Comparison of ENCODE assay signal across 19 mouse cellular contexts in genomic region chr13:101153760-101154159, GRCm38 (mm10).
"Had no signal": no experiment of that assay in that cellular context is flagged by ENCODE, and none has a peak within 500 bp of the region (broad histone marks: within the 10 kb centered on the region; RNA-seq: fewer than 3 reads in every experiment).

No protein-coding gene starts in this region.

- DNase-seq: lung, adult 2 months; lung, postnatal 14 days; lung, postnatal 36 days; midbrain, embryonic 14.5 days; right cerebral cortex, postnatal 14 days; thymus, adult 2 months; thymus, postnatal 25 days; thymus, postnatal 4 days had no signal

- H3K9me3 ChIP-seq: lung, embryonic 15.5 days; megakaryocyte, embryonic 14.5 days; midbrain, embryonic 12.5 days; neural tube, embryonic 13.5 days; neural tube, embryonic 15.5 days; stomach, embryonic 15.5 days had no signal

- H3K4me2 ChIP-seq: lung, embryonic 15.5 days; midbrain, embryonic 12.5 days; neural tube, embryonic 13.5 days; neural tube, embryonic 15.5 days; stomach, embryonic 15.5 days had no signal

- H3K9ac ChIP-seq: lung, embryonic 15.5 days; midbrain, embryonic 12.5 days; neural tube, embryonic 13.5 days; neural tube, embryonic 15.5 days; stomach, embryonic 15.5 days had no signal

- H3K4me3 ChIP-seq: lung, embryonic 15.5 days; megakaryocyte, embryonic 14.5 days; midbrain, embryonic 12.5 days; myocyte; neural tube, embryonic 13.5 days; neural tube, embryonic 15.5 days; stomach, embryonic 15.5 days had no signal

- H3K4me1 ChIP-seq: lung, embryonic 15.5 days; megakaryocyte, embryonic 14.5 days; midbrain, embryonic 12.5 days; neural tube, embryonic 13.5 days; neural tube, embryonic 15.5 days; stomach, embryonic 15.5 days had no signal

- H3K27ac ChIP-seq: lung, embryonic 15.5 days; macrophage; midbrain, embryonic 12.5 days; neural tube, embryonic 13.5 days; neural tube, embryonic 15.5 days; stomach, embryonic 15.5 days; stomach, postnatal 0 days had no signal

- ATAC-seq: lung, postnatal 0 days; midbrain, embryonic 16.5 days had no signal

- H3K36me3 ChIP-seq: lung, embryonic 15.5 days; midbrain, embryonic 12.5 days; neural tube, embryonic 13.5 days; neural tube, embryonic 15.5 days; stomach, embryonic 15.5 days had no signal

- H3K27me3 ChIP-seq: lung, embryonic 15.5 days; megakaryocyte, embryonic 14.5 days; midbrain, embryonic 12.5 days; neural tube, embryonic 13.5 days; neural tube, embryonic 15.5 days; stomach, embryonic 15.5 days had no signal
